Mouse (Mus musculus) layer of hippocampus, postnatal 36 days (tissue): Measurements from ENCODE around the gene Tex22. TPM values are rescaled to one million over a fixed set of nuclear protein-coding genes. Genes with fewer than 3 reads are reported as not detected.

Source experiments
- DNase-seq, 2 experiments: peaks; one replicate each; pipeline ENCODE4 v3.0.0; 2022
- total RNA-seq, 2 experiments: library from RNA; stranded (reverse); gene quantifications; 2 replicates each; pipeline ENCODE4 v1.2.3; 2021

The Tex22 gene
- total RNA-seq, 2 experiments from 2014 or later, result 0.27 to 0.46 TPM

GRCm38 (mm10) chr12:113060178-113060577 is 14.1 kb upstream of the Tex22 start:
- DNase-seq, result no peak

- DNase-seq, result no peak
Measured at GRCm38 (mm10) chr12:113061606-113062005, 12.7 kb upstream of the Tex22 start.

GRCm38 (mm10) chr12:113062201-113062600 is 12.1 kb upstream of the Tex22 start:
- no peak for DNase-seq

GRCm38 (mm10) chr12:113063700-113064099 is 10.6 kb upstream of the Tex22 start:
- DNase-seq, result no peak

- DNase-seq, result no peak
Measured at GRCm38 (mm10) chr12:113068002-113068401, 6.3 kb upstream of the Tex22 start.

- no peak for DNase-seq
Measured at GRCm38 (mm10) chr12:113069389-113069788, 4.9 kb upstream of the Tex22 start.

- no peak for DNase-seq
Measured at GRCm38 (mm10) chr12:113071321-113071720, 3.0 kb upstream of the Tex22 start.

GRCm38 (mm10) chr12:113071827-113072226 is 2.5 kb upstream of the Tex22 start:
- DNase-seq, result no peak

GRCm38 (mm10) chr12:113073420-113074328 is 628 bp upstream of the Tex22 start:
- no peak for DNase-seq

- DNase-seq, result peak; percentile 84 to 85
Measured at GRCm38 (mm10) chr12:113075063-113075454, 757 bp downstream of the Tex22 start.

- no peak for DNase-seq
Measured at GRCm38 (mm10) chr12:113075486-113075885, 1.2 kb downstream of the Tex22 start.

GRCm38 (mm10) chr12:113087276-113087675 is 13.0 kb downstream of the Tex22 start:
- DNase-seq, result no peak

- DNase-seq, result no peak
Measured at GRCm38 (mm10) chr12:113088026-113088425, 13.7 kb downstream of the Tex22 start.

GRCm38 (mm10) chr12:113089107-113089506 is 14.8 kb downstream of the Tex22 start:
- DNase-seq, result no peak

- no peak for DNase-seq
Measured at GRCm38 (mm10) chr12:113090053-113090452, 15.8 kb downstream of the Tex22 start.

GRCm38 (mm10) chr12:113097040-113097439 is 22.7 kb downstream of the Tex22 start:
- DNase-seq, result no peak

GRCm38 (mm10) chr12:113097749-113098281 is 23.5 kb downstream of the Tex22 start, which contains the start of gene Mta1:
Gene Mta1 (plus strand): TSS chr12:113098278.
- no peak for DNase-seq

- no peak for DNase-seq
Measured at GRCm38 (mm10) chr12:113098530-113099151, 24.3 kb downstream of the Tex22 start.

- no peak for DNase-seq
Measured at GRCm38 (mm10) chr12:113099470-113100237, 25.4 kb downstream of the Tex22 start.

GRCm38 (mm10) chr12:113100448-113101076 is 26.3 kb downstream of the Tex22 start:
- no peak for DNase-seq

- DNase-seq, result no peak
Measured at GRCm38 (mm10) chr12:113101251-113101960, 27.1 kb downstream of the Tex22 start.
